Mouse (Mus musculus): ENCODE results near the gene Nupl2. TPM values are rescaled to one million over a fixed set of nuclear protein-coding genes. Genes with fewer than 3 reads are reported as not detected.

Nupl2 gene
- 1 to 10 TPM; 6.8 to 8.0 TPM for total RNA-seq (2023)

GRCm38 (mm10) chr5:24164789-24165445 is at the start of gene Nupl2:
Nupl2 (plus strand) TSS chr5:24164963.

Other genes starting within 250 kb of the Nupl2 start
- 10 to 100 TPM; 35.3 TPM for gene Fam126a, start 134.3 kb upstream of the Nupl2 start, total RNA-seq (2023)
- 10 to 100 TPM; 11.3 to 13.1 TPM for gene Klhl7, start 64.4 kb upstream of the Nupl2 start, total RNA-seq (2023)
- not detected for gene Kcnh2, start 186.6 kb downstream of the Nupl2 start, total RNA-seq (2023)
- gene Nos3, start 199.8 kb downstream of the Nupl2 start, total RNA-seq (2023), result under 1 TPM; 0.18 to 0.21 TPM
- 1 to 10 TPM; 1.4 TPM for gene Atg9b, start 227.2 kb downstream of the Nupl2 start, total RNA-seq (2023)
- 10 to 100 TPM; 11.2 to 12.7 TPM for gene Abcb8, start 228.7 kb downstream of the Nupl2 start, total RNA-seq (2023)
- under 1 TPM in 1 of 2 experiments, not detected in 1; 0.26 TPM for gene Asic3, start 248.4 kb downstream of the Nupl2 start, total RNA-seq (2023)

All from monocyte, adult 59 days (primary cell).